Mouse (Mus musculus): ENCODE measurements around the gene Pxdc1. TPM values are rescaled to one million over a fixed set of nuclear protein-coding genes. Genes with fewer than 3 reads are reported as not detected.

Gene Pxdc1
- polyA plus RNA-seq (2012; rRNA removed): 26.2 and 48.5 TPM in 2 replicates

DNA sequence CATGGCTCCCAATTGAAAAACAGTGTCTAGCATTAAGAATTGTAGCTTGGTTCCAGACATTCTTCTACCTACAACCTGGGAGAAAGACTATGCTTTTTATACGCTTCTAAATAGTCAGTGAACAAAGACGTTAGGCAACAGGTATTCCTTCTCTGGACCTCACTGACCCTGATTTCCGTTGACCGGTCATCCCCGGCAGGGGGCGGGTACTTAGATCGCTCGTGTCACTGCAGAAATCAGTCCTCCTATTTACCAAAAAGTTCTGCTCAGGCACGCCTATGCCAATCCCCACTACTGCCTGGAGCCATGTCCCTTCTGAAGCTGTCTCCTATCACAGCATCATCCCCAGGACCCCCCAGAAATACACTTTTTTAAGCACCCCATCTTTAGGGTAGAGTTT, at the start of gene Pxdc1:
Gene Pxdc1 (minus strand): TSS at position 96 of the 400 bp plus-strand sequence.
- 23% methylated on average over 9 of the region's 9 CpGs for WGBS
- no peak for DNase-seq (ENCODE audit: low read depth, low spot score)

- 93% methylated on average over 1 of the region's 1 CpGs for whole genome bisulfite sequencing
- no peak for DNase-seq (ENCODE audit: low read depth, low spot score)
Observed at GRCm38 (mm10) chr13:34700630-34701029, 47.3 kb upstream of the Pxdc1 start.

DNA sequence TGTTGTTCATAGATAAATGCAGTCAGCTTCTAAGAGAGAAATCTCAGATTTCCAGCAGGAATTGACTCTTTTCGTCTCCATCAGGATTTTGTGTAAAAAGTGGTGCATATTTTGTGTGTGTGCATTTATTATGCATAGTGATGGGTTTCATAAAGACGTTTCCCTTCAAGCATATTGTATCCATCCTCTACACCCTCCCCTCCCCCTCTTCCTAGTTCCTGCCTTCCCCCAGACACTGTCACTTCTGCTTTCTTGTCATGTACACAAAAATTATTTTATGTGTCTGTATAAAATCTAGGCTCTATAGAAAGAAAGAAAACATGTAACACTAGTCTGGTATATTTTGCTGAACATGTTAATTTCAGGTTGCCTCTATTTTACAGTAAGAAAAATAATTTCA, 46.8 kb upstream of the Pxdc1 start:
- WGBS: 70% methylated on average over 2 of the region's 2 CpGs

DNA sequence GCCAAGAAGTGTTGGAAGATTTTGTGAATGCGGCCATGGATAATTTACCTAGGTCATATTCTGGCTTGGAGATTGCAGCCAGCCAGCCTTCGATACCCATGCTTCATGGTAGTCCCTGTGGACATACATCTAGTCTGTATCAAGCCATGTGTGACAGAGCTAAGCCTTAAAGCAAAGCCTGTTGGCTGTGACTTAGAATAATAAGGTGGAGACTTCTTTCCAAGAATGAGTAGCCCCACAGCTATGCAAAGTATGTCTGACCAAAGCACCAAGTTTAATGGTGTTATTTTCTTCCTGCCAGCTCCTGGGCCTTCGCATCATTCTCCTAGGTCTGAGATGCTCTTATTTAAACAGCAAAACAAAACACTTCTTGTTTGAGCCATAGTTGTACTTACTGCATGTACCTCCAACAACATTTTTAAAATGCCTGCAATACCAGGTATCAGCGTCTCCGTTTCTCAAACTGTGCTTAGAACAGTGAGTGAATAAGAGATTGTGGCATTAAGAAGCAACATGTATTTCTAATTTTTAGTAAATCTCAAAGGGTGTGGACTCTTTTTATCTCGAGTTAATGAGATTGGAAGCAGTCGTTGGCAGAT, 43.5 kb upstream of the Pxdc1 start:
- no peak for DNase-seq (ENCODE audit: low read depth, low spot score)
- WGBS: 48% methylated on average over 7 of the region's 7 CpGs

More for the DNA sequence above, 46.8 kb upstream of the Pxdc1 start:
- no peak for DNase-seq (ENCODE audit: low read depth, low spot score)

DNA sequence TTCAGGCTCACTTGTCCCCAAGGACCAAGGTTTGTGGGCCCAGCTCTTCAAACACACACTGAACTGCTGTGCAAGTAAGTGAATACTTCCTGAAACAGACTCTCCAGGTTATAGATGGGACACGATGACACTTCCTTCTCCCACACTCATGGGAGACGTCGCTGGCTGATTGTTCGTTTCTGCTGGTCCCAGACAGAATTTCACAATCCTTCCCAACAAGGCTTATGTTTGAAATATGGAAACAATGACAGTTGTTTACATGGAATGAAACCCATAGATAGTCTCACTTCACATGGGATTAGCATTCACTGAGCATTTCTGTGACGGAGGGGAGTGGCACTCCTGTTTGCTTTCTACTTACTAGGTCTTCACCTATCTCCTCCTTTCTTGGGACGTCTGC, 39.8 kb upstream of the Pxdc1 start:
- no peak for DNase-seq (ENCODE audit: low read depth, low spot score)
- 64% methylated on average over 6 of the region's 6 CpGs for WGBS

GRCm38 (mm10) chr13:34691049-34691448, 37.8 kb upstream of the Pxdc1 start:
- no peak for DNase-seq (ENCODE audit: low read depth, low spot score)
- 74% methylated on average over 1 of the region's 1 CpGs for WGBS

- DNase-seq (ENCODE audit: low read depth, low spot score): no peak
- WGBS: 80% methylated on average over 7 of the region's 7 CpGs
Observed at GRCm38 (mm10) chr13:34685008-34685765, 31.9 kb upstream of the Pxdc1 start.

DNA sequence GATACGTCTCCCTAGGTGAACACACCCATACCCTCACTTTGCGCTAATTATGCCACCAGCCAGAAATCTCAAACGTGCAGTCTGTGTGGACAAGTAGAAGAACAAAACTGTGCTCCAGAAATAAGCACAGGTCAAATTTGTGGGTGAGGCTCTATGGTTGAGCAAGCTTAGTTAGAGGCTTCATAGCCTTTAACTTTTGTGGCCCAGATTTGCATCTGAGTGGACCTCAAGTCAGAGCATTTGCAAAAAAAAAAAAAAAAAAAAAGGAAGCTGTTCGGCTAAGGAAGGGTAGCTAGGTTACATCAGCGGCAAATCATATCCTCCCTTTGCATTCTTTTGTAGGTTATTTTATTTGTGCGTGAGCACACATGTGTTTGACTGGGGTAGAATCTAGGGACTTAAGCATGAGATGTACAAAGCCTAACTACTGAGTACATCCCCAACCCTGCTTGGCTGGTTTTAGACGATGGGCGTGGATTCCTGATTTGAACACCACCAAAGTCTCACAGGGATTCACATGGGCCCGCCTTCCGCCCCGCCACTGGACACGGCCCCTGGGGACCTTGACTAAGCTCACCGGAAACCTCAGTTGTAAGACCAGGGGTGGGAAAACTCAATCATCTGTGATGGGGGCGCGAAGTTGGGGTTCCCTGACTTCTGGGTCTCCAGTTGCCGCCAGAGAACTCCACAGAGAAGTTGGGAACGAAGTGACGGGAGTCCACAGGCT, 30.6 kb upstream of the Pxdc1 start:
- WGBS: 86% methylated on average over 18 of the region's 18 CpGs
- no peak for DNase-seq (ENCODE audit: low read depth, low spot score)

DNA sequence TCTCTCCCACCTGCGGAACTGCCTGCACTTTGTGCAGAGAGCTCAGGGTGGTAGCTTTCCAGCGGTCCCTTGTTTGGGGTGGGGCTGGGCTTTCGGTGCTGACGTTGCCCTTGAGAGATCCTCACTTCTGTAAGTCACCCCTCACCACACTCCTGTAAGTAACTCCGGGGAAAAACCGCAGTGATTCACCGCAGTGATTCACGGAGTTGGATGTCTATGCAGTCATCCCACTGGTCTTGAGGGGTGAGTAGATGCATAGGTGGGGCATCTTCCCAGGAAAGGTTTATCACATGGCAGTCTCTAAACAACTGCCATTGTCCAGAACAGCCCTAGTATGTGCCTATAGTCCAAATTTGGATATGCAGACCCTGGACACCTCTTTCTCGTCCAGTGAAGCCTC, 30.0 kb upstream of the Pxdc1 start:
- WGBS: 80% methylated on average over 9 of the region's 9 CpGs
- no peak for DNase-seq (ENCODE audit: low read depth, low spot score)

GRCm38 (mm10) chr13:34676507-34676906, 23.2 kb upstream of the Pxdc1 start:
- no peak for DNase-seq (ENCODE audit: low read depth, low spot score)
- 82% methylated on average over 5 of the region's 5 CpGs for WGBS

GRCm38 (mm10) chr13:34675847-34676383, 22.6 kb upstream of the Pxdc1 start:
- DNase-seq (ENCODE audit: low read depth, low spot score): no peak
- WGBS: 65% methylated on average over 7 of the region's 7 CpGs

- DNase-seq (ENCODE audit: low read depth, low spot score): no peak
- WGBS: 87% methylated on average over 5 of the region's 5 CpGs
Observed at GRCm38 (mm10) chr13:34673354-34673753, 20.1 kb upstream of the Pxdc1 start.

DNA sequence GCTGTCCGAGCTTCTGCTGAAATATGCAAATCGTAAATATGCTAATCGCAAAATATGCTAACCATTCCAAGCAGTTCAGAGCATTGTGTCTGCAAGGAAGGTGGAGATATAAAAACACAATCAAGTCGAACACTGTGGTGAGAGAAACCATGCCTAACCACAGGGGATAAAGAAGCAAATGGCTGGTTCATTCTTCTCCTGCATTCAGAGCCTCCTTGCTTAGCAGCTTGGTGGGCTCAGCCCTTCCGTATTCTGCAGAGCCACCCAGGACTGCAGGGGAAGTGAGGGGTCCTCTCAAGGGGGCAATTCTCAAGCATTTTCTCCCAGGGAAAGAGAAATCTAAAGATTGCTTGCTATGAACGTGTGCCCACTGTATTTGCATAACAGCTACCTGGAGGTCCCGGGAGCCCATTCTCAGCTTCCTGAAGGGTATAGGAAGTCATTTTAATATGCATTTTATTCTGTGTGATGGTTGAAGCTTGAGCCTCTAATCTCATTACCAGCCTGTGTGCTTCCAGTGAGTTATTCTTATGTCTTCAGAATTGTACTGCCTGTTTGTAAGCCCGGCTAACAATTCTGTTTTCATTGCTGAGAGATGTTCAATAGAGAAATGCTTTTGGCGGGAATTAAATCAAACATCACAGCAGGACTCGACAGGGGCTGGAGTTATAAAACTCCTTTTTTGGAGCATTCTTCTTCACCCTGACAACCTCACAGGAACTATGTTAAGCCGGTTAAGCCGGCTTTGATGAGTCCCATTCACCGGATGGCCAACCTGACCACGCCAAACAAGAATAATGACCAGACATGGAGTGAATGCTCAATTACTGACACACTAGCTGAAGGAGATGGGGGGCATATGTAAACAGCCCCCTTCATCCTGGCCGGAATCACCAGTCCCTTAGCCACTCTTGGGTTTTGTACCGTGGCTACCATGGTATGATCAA, 16.9 kb upstream of the Pxdc1 start:
- no peak for DNase-seq (ENCODE audit: low read depth, low spot score)
- WGBS: 71% methylated on average over 16 of the region's 16 CpGs

GRCm38 (mm10) chr13:34667197-34667596, 13.9 kb upstream of the Pxdc1 start:
- WGBS: 60% methylated on average over 8 of the region's 8 CpGs
- no peak for DNase-seq (ENCODE audit: low read depth, low spot score)

DNA sequence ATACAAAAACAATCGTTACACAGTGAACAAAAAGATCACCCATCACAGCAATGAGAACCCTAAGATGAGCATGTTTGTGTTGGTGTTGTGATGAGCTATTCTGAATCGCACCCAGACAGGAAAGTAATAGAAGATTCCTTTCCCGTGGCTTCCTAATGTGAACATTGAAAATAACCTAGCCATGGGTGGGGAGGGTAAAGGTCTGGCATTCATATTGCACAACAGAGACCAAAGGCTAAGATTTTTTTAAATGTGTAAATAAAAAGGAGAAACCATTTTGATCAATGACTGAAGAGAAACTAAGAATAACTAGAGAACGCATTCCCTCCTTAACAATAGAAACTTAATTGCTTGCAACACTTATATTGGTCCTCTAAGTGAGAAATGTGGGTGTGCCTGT, 11.8 kb upstream of the Pxdc1 start:
- WGBS: 55% methylated on average over 4 of the region's 4 CpGs
- DNase-seq (ENCODE audit: low read depth, low spot score): no peak

DNA sequence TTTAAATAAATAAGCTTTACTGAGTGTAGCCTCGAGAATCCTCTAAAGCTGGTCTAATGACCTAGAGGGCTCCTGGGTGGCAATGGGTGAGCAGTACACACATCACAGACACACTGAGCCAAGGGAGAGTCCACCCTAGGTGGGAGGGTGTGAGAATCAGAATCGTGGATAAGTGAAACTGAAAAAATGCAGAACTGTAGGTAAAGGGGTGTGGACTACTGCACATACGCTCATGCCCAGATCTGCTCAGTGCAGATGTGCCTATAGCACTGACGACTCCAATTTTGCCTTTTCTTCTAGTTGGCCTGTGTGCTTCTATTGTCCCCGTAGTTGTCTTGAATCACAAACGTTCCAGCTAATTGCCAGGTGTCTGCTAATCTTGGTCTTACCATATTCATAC, 10.5 kb upstream of the Pxdc1 start:
- WGBS: 73% methylated on average over 6 of the region's 6 CpGs
- no peak for DNase-seq (ENCODE audit: low read depth, low spot score)

DNA sequence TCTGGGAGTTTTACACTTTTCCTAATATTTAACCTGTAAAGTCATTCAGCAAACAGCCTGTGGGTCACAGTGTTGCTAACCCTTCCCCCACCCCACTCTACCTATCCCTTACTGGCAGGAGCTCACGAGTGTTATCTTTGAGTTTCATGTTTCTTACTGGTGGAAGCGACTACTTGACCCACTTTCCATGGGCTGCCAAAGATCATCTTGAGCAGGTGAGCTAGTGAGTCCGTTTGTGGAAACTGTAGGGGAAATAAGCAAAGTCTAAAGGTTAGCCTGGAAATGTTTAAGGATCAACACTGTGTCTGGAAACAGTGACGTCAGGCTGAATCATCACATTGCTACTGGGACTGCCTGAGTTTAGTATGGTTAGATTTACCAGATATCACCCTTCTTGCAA, 6.2 kb upstream of the Pxdc1 start:
- peak; percentile 33 for DNase-seq (ENCODE audit: low read depth, low spot score)
- WGBS: 20% methylated on average over 4 of the region's 4 CpGs

DNA sequence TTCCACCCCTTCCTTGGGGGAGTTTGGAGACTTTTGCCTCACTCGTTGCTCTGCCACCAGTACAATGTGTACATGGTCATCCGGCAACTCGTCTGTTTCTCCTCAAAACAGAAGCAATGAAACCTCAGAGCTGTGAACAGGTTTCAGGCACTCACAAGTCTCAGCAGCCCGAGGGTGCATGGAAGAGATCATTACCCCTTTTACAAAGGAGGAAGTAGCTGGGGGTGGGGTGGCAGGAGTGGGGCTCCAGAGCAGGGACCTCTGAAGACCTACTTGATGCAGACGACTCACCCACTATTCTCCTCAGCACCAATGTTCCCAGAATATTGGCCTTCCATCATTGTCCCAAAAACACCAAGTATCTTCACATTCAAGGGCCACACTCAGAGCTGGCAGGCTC, 3.1 kb upstream of the Pxdc1 start:
- 78% methylated on average over 5 of the region's 5 CpGs for WGBS
- DNase-seq (ENCODE audit: low read depth, low spot score): no peak
